Mouse (Mus musculus) hindbrain, embryonic 13.5 days (tissue): ENCODE measurements at regions not wholly inside any gene's neighbourhood (a gene's known extent, or its start where the extent isn't known, plus 50 kb on each side); places are given as distances from the start of the nearest gene placed in this dataset.
A peak's percentile ranks its signal among the peaks of the same experiment; 100 is the strongest.

Experiments
- ATAC-seq: fragments of 200-750 bp; cut with Nextera tagmentation; 2 replicates; pipeline ENCODE4 v1.8.0; 2017; ENCODE audit warnings: moderate TSS enrichment; ENCODE audit not compliant: low FRiP score
- H3K27ac ChIP-seq: fragments of 300-500 bp; sonication (generic); 2 replicates; pipeline ENCODE4 v1.5.1; 2015; ENCODE audit warnings: inconsistent platforms, mild to moderate bottlenecking, moderate library complexity
- H3K27me3 ChIP-seq: fragments of 300-500 bp; sonication (generic); 2 replicates; pipeline ENCODE4 v1.6.1; 2015; ENCODE audit warnings: mild to moderate bottlenecking, inconsistent platforms
- H3K36me3 ChIP-seq: fragments of 300-500 bp; sonication (generic); 2 replicates; pipeline ENCODE4 v1.6.1; 2015; ENCODE audit warnings: mild to moderate bottlenecking, inconsistent platforms
- H3K4me1 ChIP-seq: fragments of 300-500 bp; sonication (generic); replicated peaks from 2 replicates; pipeline ENCODE4 v1.6.1; 2015; ENCODE audit warnings: inconsistent platforms
- H3K4me2 ChIP-seq: fragments of 300-500 bp; sonication (generic); 2 replicates; pipeline ENCODE4 v1.6.1; 2015; ENCODE audit warnings: inconsistent platforms, mild to moderate bottlenecking, moderate library complexity
- H3K4me3 ChIP-seq: fragments of 300-500 bp; sonication (generic); 2 replicates; pipeline ENCODE4 v1.5.1; 2015; ENCODE audit warnings: mild to moderate bottlenecking, inconsistent platforms
- H3K9ac ChIP-seq: fragments of 300-500 bp; sonication (generic); 2 replicates; pipeline ENCODE4 v1.6.1; 2015; ENCODE audit warnings: mild to moderate bottlenecking, inconsistent platforms
- H3K9me3 ChIP-seq: fragments of 300-500 bp; sonication (generic); 2 replicates; pipeline ENCODE4 v1.6.1; 2016; ENCODE audit warnings: inconsistent platforms
- WGBS: fragments of 180-500 bp; shearing (Covaris S2); methylation state at CpG from one replicate; pipeline ENCODE4 v1.1.7; 2015; 5-methylcytosine and 5-hydroxymethylcytosine counted together

GRCm38 (mm10) chr13:101916876-101917275 is 148.9 kb upstream of the Pik3r1 start:
- Histone ChIP-seq H3K4me1 (peaks cover 12% of the 10 kb centered on the region; the same call in 1 of the 2 replicates), H3K9ac (no peak overlapping the region), H3K36me3 (no peaks in the 10 kb centered on the region), H3K27me3 (no peaks in the 10 kb centered on the region), H3K27ac (no peak overlapping the region), H3K9me3 (no peaks in the 10 kb centered on the region), H3K4me3 (no peak overlapping the region), H3K4me2 (no peak overlapping the region)
- 98% methylated on average over 5 of the region's 5 CpGs for WGBS
- ATAC-seq: no peak

GRCm38 (mm10) chr13:101918185-101918584 is 150.2 kb upstream of the Pik3r1 start:
- Histone ChIP-seq H3K27ac (no peak overlapping the region), H3K4me2 (no peak overlapping the region), H3K4me3 (no peak overlapping the region), H3K4me1 (peaks cover 12% of the 10 kb centered on the region; the same call in 1 of the 2 replicates), H3K27me3 (no peaks in the 10 kb centered on the region), H3K9ac (no peak overlapping the region), H3K36me3 (no peaks in the 10 kb centered on the region), H3K9me3 (no peaks in the 10 kb centered on the region)
- no peak for ATAC-seq
- 82% methylated on average over 3 of the region's 3 CpGs for WGBS

- H3K4me1 ChIP-seq: peaks cover 12% of the 10 kb centered on the region; the same call in 1 of the 2 replicates
- WGBS: 88% methylated on average over 5 of the region's 5 CpGs
- no peak overlapping the region for H3K4me2 ChIP-seq
- H3K27ac ChIP-seq: no peak overlapping the region
- no peaks in the 10 kb centered on the region for H3K9me3 ChIP-seq
- H3K27me3 ChIP-seq: no peaks in the 10 kb centered on the region
- H3K9ac ChIP-seq: no peak overlapping the region
- H3K4me3 ChIP-seq: no peak overlapping the region
- ATAC-seq: no peak
- H3K36me3 ChIP-seq: no peaks in the 10 kb centered on the region
These were observed 151.2 kb upstream of the Pik3r1 start for GRCm38 (mm10) chr13:101919266-101919665.

- Histone ChIP-seq H3K9me3 (no peaks in the 10 kb centered on the region), H3K4me2 (no peak overlapping the region), H3K27ac (no peak overlapping the region), H3K9ac (no peak overlapping the region), H3K4me3 (no peak overlapping the region), H3K4me1 (0 out of 2 replicates have a peak, but pooled peaks cover 3% of the 10 kb centered on the region), H3K36me3 (no peaks in the 10 kb centered on the region), H3K27me3 (no peaks in the 10 kb centered on the region)
- ATAC-seq: no peak
- 89% methylated on average over 3 of the region's 3 CpGs for WGBS
These were observed 152.4 kb upstream of the Pik3r1 start for GRCm38 (mm10) chr13:101920384-101920783.

- Histone ChIP-seq H3K4me1 (no peaks in the 10 kb centered on the region), H3K27me3 (no peaks in the 10 kb centered on the region), H3K4me2 (no peak overlapping the region), H3K4me3 (no peak overlapping the region), H3K9ac (no peak overlapping the region), H3K9me3 (no peaks in the 10 kb centered on the region), H3K36me3 (no peaks in the 10 kb centered on the region), H3K27ac (no peak overlapping the region)
- no peak for ATAC-seq
- WGBS: 94% methylated on average over 2 of the region's 2 CpGs
These were observed 156.6 kb upstream of the Pik3r1 start for GRCm38 (mm10) chr13:101924637-101925036.

- H3K4me3 ChIP-seq: no peak overlapping the region
- no peak overlapping the region for H3K4me2 ChIP-seq
- no peak for ATAC-seq
- 93% methylated on average over 4 of the region's 4 CpGs for WGBS
- H3K27me3 ChIP-seq: no peaks in the 10 kb centered on the region
- H3K9me3 ChIP-seq: no peaks in the 10 kb centered on the region
- no peak overlapping the region for H3K27ac ChIP-seq
- no peaks in the 10 kb centered on the region for H3K36me3 ChIP-seq
- no peak overlapping the region for H3K9ac ChIP-seq
- no peaks in the 10 kb centered on the region for H3K4me1 ChIP-seq
These were observed 163.2 kb upstream of the Pik3r1 start for GRCm38 (mm10) chr13:101931264-101931663.

- no peak overlapping the region for H3K9ac ChIP-seq
- H3K27me3 ChIP-seq: no peaks in the 10 kb centered on the region
- H3K4me1 ChIP-seq: no peaks in the 10 kb centered on the region
- H3K27ac ChIP-seq: no peak overlapping the region
- no peak overlapping the region for H3K4me3 ChIP-seq
- no peak for ATAC-seq
- 72% methylated on average over 1 of the region's 1 CpGs for WGBS
- no peaks in the 10 kb centered on the region for H3K36me3 ChIP-seq
- H3K9me3 ChIP-seq: no peaks in the 10 kb centered on the region
- no peak overlapping the region for H3K4me2 ChIP-seq
These were observed 163.9 kb upstream of the Pik3r1 start for GRCm38 (mm10) chr13:101931882-101932281.

GRCm38 (mm10) chr13:101935843-101936242 is 167.8 kb upstream of the Pik3r1 start:
- WGBS: 60% methylated on average over 4 of the region's 4 CpGs
- Histone ChIP-seq H3K27ac (no peak overlapping the region), H3K4me2 (no peak overlapping the region), H3K4me1 (no peaks in the 10 kb centered on the region), H3K27me3 (no peaks in the 10 kb centered on the region), H3K36me3 (no peaks in the 10 kb centered on the region), H3K4me3 (no peak overlapping the region), H3K9me3 (no peaks in the 10 kb centered on the region), H3K9ac (no peak overlapping the region)
- ATAC-seq: no peak

- H3K4me2 ChIP-seq: no peak overlapping the region
- no peaks in the 10 kb centered on the region for H3K27me3 ChIP-seq
- H3K9me3 ChIP-seq: no peaks in the 10 kb centered on the region
- no peak overlapping the region for H3K27ac ChIP-seq
- no peak overlapping the region for H3K4me3 ChIP-seq
- no peak for ATAC-seq
- no peak overlapping the region for H3K9ac ChIP-seq
- peaks cover 12% of the 10 kb centered on the region; the same call in 1 of the 2 replicates for H3K4me1 ChIP-seq
- H3K36me3 ChIP-seq: no peaks in the 10 kb centered on the region
- 41% methylated on average over 3 of the region's 3 CpGs for WGBS
These were observed 186.5 kb upstream of the Pik3r1 start for GRCm38 (mm10) chr13:101954521-101954920.

GRCm38 (mm10) chr13:101955806-101956418 is 187.9 kb upstream of the Pik3r1 start:
- no peak overlapping the region for H3K27ac ChIP-seq

GRCm38 (mm10) chr13:101957782-101958181 is 189.8 kb upstream of the Pik3r1 start:
- 81% methylated on average over 4 of the region's 4 CpGs for WGBS
- H3K9me3 ChIP-seq: no peaks in the 10 kb centered on the region
- H3K36me3 ChIP-seq: no peaks in the 10 kb centered on the region
- H3K4me1 ChIP-seq: peaks cover 12% of the 10 kb centered on the region; the same call in 1 of the 2 replicates
- H3K4me2 ChIP-seq: no peak overlapping the region
- ATAC-seq: no peak
- no peak overlapping the region for H3K9ac ChIP-seq
- H3K27ac ChIP-seq: no peak overlapping the region
- no peak overlapping the region for H3K4me3 ChIP-seq
- no peaks in the 10 kb centered on the region for H3K27me3 ChIP-seq

More at GRCm38 (mm10) chr13:101955806-101956418, 187.9 kb upstream of the Pik3r1 start:
- 31% methylated on average over 7 of the region's 7 CpGs for WGBS
- H3K36me3 ChIP-seq: no peaks in the 10 kb centered on the region
- no peak overlapping the region for H3K4me2 ChIP-seq
- no peaks in the 10 kb centered on the region for H3K9me3 ChIP-seq
- ATAC-seq: peak; percentile 71
- H3K4me3 ChIP-seq: no peak overlapping the region
- no peaks in the 10 kb centered on the region for H3K27me3 ChIP-seq
- H3K9ac ChIP-seq: no peak overlapping the region
- peaks cover 12% of the 10 kb centered on the region; the same call in 1 of the 2 replicates for H3K4me1 ChIP-seq

GRCm38 (mm10) chr13:101965537-101965936 is 197.5 kb upstream of the Pik3r1 start:
- WGBS: 80% methylated on average over 7 of the region's 7 CpGs
- H3K27ac ChIP-seq: no peak overlapping the region
- ATAC-seq: no peak
- H3K4me1 ChIP-seq: no peaks in the 10 kb centered on the region
- no peak overlapping the region for H3K4me3 ChIP-seq
- H3K9me3 ChIP-seq: no peaks in the 10 kb centered on the region
- H3K27me3 ChIP-seq: no peaks in the 10 kb centered on the region
- H3K36me3 ChIP-seq: no peaks in the 10 kb centered on the region
- H3K9ac ChIP-seq: no peak overlapping the region
- H3K4me2 ChIP-seq: no peak overlapping the region

GRCm38 (mm10) chr13:101966799-101967397 is 198.9 kb upstream of the Pik3r1 start:
- Histone ChIP-seq H3K27ac (no peak overlapping the region), H3K36me3 (no peaks in the 10 kb centered on the region), H3K9me3 (no peaks in the 10 kb centered on the region), H3K27me3 (no peaks in the 10 kb centered on the region), H3K4me2 (no peak overlapping the region), H3K4me1 (no peaks in the 10 kb centered on the region), H3K9ac (no peak overlapping the region), H3K4me3 (no peak overlapping the region)
- no peak for ATAC-seq
- 88% methylated on average over 8 of the region's 8 CpGs for WGBS
